Mouse (Mus musculus): ENCODE measurements at regions not wholly inside any gene's neighbourhood (a gene's known extent, or its start where the extent isn't known, plus 50 kb on each side); places are given as distances from the start of the nearest gene placed in this dataset.

DNA sequence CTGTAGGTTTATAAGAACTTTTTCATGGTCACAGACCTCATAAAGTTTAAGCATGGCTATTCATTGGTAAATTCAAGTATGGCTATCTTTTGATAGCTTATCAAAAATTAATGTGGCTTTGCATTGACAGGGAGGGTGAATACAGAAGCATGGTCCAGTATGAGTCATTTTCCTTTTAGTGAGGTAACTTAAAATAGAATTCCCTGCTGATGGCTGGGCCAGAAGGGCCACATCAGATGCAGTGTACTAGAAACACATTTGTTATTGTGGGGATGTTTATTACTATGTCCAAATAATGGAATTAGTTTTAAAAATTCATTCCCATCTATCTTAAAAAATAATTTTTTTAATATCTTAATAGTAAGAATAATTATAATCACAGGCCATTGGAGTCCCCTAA lies 213.4 kb upstream of the Chrm2 start:
- no peak overlapping the region for H3K9ac ChIP-seq (ENCODE audit: low read depth, low read length, severe bottlenecking)
- no peak for TF ChIP-seq POLR2A (IDR thresholded peaks at IDR 0.05; ENCODE audit: borderline replicate concordance, extremely low read depth, insufficient read depth, insufficient read length)
- DNase-seq (ENCODE audit: low spot score) (no peak), ATAC-seq (ENCODE audit: low FRiP score, low read depth) (no peak)
- H3K4me2 ChIP-seq (replicated peaks; ENCODE audit: low read depth, low read length, severe bottlenecking): no peak overlapping the region
- H3K9me3 ChIP-seq (ENCODE audit: control insufficient read depth, low read length): no peaks in the 10 kb centered on the region
- no peak overlapping the region for H3K27ac ChIP-seq (replicated peaks; ENCODE audit: low read depth, low read length)
- no peaks in the 10 kb centered on the region for H3K4me1 ChIP-seq (ENCODE audit: control insufficient read depth, insufficient read depth, low read length)
- no peaks in the 10 kb centered on the region for H3K36me3 ChIP-seq (ENCODE audit: control insufficient read depth, insufficient read depth, low read length)
- H3K27me3 ChIP-seq (ENCODE audit: control insufficient read depth, insufficient read depth, low read length): no peaks in the 10 kb centered on the region
- no peak overlapping the region for H3K4me3 ChIP-seq (replicated peaks; ENCODE audit: low read length)

DNA sequence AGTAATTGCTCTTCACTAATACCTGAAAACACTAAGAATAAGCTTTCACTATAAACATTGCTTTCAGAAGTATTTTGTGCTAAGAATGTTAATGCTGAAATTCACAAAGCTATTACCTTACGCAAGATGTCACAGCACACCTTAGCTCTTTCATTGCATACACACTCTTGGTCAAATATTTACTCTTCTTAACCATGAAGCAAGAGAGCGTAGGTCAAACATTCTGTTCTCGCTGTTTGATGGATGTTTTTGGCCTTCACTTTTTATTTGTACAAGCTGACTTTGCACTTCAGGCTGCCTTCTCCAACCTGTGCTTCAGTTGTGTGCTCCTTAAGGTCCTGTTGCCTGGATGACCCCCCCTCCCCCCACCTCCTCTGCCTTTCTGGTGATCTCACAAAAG lies 212.8 kb upstream of the Chrm2 start:
- TF ChIP-seq POLR2A (IDR thresholded peaks at IDR 0.05; ENCODE audit: borderline replicate concordance, extremely low read depth, insufficient read depth, insufficient read length): no peak
- no peaks in the 10 kb centered on the region for H3K4me1 ChIP-seq (ENCODE audit: control insufficient read depth, insufficient read depth, low read length)
- DNase-seq (ENCODE audit: low spot score): no peak
- no peak overlapping the region for H3K27ac ChIP-seq (replicated peaks; ENCODE audit: low read depth, low read length)
- 93% methylated on average over 3 of the region's 3 CpGs for WGBS
- no peaks in the 10 kb centered on the region for H3K36me3 ChIP-seq (ENCODE audit: control insufficient read depth, insufficient read depth, low read length)
- no peaks in the 10 kb centered on the region for H3K9me3 ChIP-seq (ENCODE audit: control insufficient read depth, low read length)
- ATAC-seq (ENCODE audit: low FRiP score, low read depth): no peak
- no peak overlapping the region for H3K4me3 ChIP-seq (replicated peaks; ENCODE audit: low read length)
- H3K4me2 ChIP-seq (replicated peaks; ENCODE audit: low read depth, low read length, severe bottlenecking): no peak overlapping the region
- no peak overlapping the region for H3K9ac ChIP-seq (ENCODE audit: low read depth, low read length, severe bottlenecking)
- no peaks in the 10 kb centered on the region for H3K27me3 ChIP-seq (ENCODE audit: control insufficient read depth, insufficient read depth, low read length)

GRCm38 (mm10) chr6:36179895-36180294 lies 208.0 kb upstream of the Chrm2 start:
- no peak for ATAC-seq (ENCODE audit: low FRiP score, low read depth)
- no peak overlapping the region for H3K4me3 ChIP-seq (replicated peaks; ENCODE audit: low read length)
- H3K36me3 ChIP-seq (ENCODE audit: control insufficient read depth, insufficient read depth, low read length): no peaks in the 10 kb centered on the region
- H3K4me1 ChIP-seq (ENCODE audit: control insufficient read depth, insufficient read depth, low read length): no peaks in the 10 kb centered on the region
- no peak overlapping the region for H3K27ac ChIP-seq (replicated peaks; ENCODE audit: low read depth, low read length)
- no peak for TF ChIP-seq POLR2A (IDR thresholded peaks at IDR 0.05; ENCODE audit: borderline replicate concordance, extremely low read depth, insufficient read depth, insufficient read length)
- H3K9ac ChIP-seq (ENCODE audit: low read depth, low read length, severe bottlenecking): no peak overlapping the region
- H3K9me3 ChIP-seq (ENCODE audit: control insufficient read depth, low read length): no peaks in the 10 kb centered on the region
- H3K4me2 ChIP-seq (replicated peaks; ENCODE audit: low read depth, low read length, severe bottlenecking): no peak overlapping the region
- DNase-seq (ENCODE audit: low spot score): no peak
- H3K27me3 ChIP-seq (ENCODE audit: control insufficient read depth, insufficient read depth, low read length): no peaks in the 10 kb centered on the region
- 78% methylated on average over 3 of the region's 3 CpGs for WGBS

DNA sequence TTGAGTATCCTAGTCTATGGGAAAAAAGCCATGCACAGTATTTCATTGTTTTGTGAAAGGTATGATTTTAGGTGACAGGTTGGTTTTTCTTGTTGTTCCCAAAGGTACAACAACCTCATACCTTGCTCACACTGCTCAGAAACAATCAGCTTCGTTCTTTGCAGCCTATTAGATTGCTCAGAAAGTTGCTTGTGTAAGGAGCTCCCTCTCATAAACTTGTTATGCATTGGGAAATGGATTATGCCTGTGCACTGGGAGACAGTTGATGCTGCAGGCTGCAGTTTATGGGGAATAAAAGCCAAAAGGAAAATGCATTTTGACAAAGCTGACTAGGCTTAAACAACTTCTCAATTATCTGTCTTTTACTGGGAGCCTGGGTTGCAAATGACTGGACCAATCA lies 205.2 kb upstream of the Chrm2 start:
- Histone ChIP-seq H3K27me3 (ENCODE audit: control insufficient read depth, insufficient read depth, low read length) (no peaks in the 10 kb centered on the region), H3K4me1 (ENCODE audit: control insufficient read depth, insufficient read depth, low read length) (no peaks in the 10 kb centered on the region), H3K36me3 (ENCODE audit: control insufficient read depth, insufficient read depth, low read length) (no peaks in the 10 kb centered on the region), H3K9me3 (ENCODE audit: control insufficient read depth, low read length) (no peaks in the 10 kb centered on the region), H3K27ac (replicated peaks; ENCODE audit: low read depth, low read length) (no peak overlapping the region), H3K4me3 (replicated peaks; ENCODE audit: low read length) (no peak overlapping the region), H3K9ac (ENCODE audit: low read depth, low read length, severe bottlenecking) (no peak overlapping the region), H3K4me2 (replicated peaks; ENCODE audit: low read depth, low read length, severe bottlenecking) (no peak overlapping the region)
- ATAC-seq (ENCODE audit: low FRiP score, low read depth) (no peak), DNase-seq (ENCODE audit: low spot score) (no peak)
- no peak for TF ChIP-seq POLR2A (IDR thresholded peaks at IDR 0.05; ENCODE audit: borderline replicate concordance, extremely low read depth, insufficient read depth, insufficient read length)
- 39% methylated on average over 1 of the region's 1 CpGs for WGBS

DNA sequence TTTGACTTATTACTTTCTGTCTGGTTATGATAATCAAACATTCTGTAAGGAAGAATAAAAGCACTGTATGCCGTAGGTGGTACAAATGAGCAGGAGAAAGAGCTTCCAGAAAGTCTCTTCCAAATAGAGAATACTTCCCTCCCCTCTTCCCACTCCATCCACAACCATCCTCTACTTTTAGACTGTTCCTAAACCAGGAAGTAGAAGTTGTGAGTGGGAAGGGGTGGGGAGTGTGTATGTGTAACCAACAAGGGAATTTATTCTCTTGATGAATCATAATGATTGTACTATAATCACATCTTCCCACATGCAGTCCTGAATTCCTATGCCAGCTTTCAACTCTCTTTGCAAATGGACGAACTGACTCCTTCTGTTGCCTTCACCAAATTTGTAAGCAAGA lies 181.2 kb upstream of the Chrm2 start:
- WGBS: 78% methylated on average over 2 of the region's 2 CpGs
- H3K4me1 ChIP-seq (ENCODE audit: control insufficient read depth, insufficient read depth, low read length): no peaks in the 10 kb centered on the region
- no peak for TF ChIP-seq POLR2A (IDR thresholded peaks at IDR 0.05; ENCODE audit: borderline replicate concordance, extremely low read depth, insufficient read depth, insufficient read length)
- no peaks in the 10 kb centered on the region for H3K9me3 ChIP-seq (ENCODE audit: control insufficient read depth, low read length)
- no peak overlapping the region for H3K27ac ChIP-seq (replicated peaks; ENCODE audit: low read depth, low read length)
- no peaks in the 10 kb centered on the region for H3K36me3 ChIP-seq (ENCODE audit: control insufficient read depth, insufficient read depth, low read length)
- H3K9ac ChIP-seq (ENCODE audit: low read depth, low read length, severe bottlenecking): no peak overlapping the region
- ATAC-seq (ENCODE audit: low FRiP score, low read depth): no peak
- H3K27me3 ChIP-seq (ENCODE audit: control insufficient read depth, insufficient read depth, low read length): no peaks in the 10 kb centered on the region
- DNase-seq (ENCODE audit: low spot score): no peak
- H3K4me2 ChIP-seq (replicated peaks; ENCODE audit: low read depth, low read length, severe bottlenecking): no peak overlapping the region
- no peak overlapping the region for H3K4me3 ChIP-seq (replicated peaks; ENCODE audit: low read length)

GRCm38 (mm10) chr6:36221308-36221707 lies 166.6 kb upstream of the Chrm2 start:
- no peak for ATAC-seq (ENCODE audit: low FRiP score, low read depth)
- H3K27ac ChIP-seq (replicated peaks; ENCODE audit: low read depth, low read length): no peak overlapping the region
- 80% methylated on average over 4 of the region's 4 CpGs for WGBS
- no peaks in the 10 kb centered on the region for H3K9me3 ChIP-seq (ENCODE audit: control insufficient read depth, low read length)
- DNase-seq (ENCODE audit: low spot score): no peak
- no peaks in the 10 kb centered on the region for H3K27me3 ChIP-seq (ENCODE audit: control insufficient read depth, insufficient read depth, low read length)
- H3K36me3 ChIP-seq (ENCODE audit: control insufficient read depth, insufficient read depth, low read length): no peaks in the 10 kb centered on the region
- H3K4me2 ChIP-seq (replicated peaks; ENCODE audit: low read depth, low read length, severe bottlenecking): no peak overlapping the region
- TF ChIP-seq POLR2A (IDR thresholded peaks at IDR 0.05; ENCODE audit: borderline replicate concordance, extremely low read depth, insufficient read depth, insufficient read length): no peak
- H3K4me3 ChIP-seq (replicated peaks; ENCODE audit: low read length): no peak overlapping the region
- no peaks in the 10 kb centered on the region for H3K4me1 ChIP-seq (ENCODE audit: control insufficient read depth, insufficient read depth, low read length)
- no peak overlapping the region for H3K9ac ChIP-seq (ENCODE audit: low read depth, low read length, severe bottlenecking)
